Mouse (Mus musculus) urinary bladder, postnatal 4 days (tissue): ENCODE measurements at regions not wholly inside any gene's neighbourhood (a gene's known extent, or its start where the extent isn't known, plus 50 kb on each side); places are given as distances from the start of the nearest gene placed in this dataset.
A peak's percentile ranks its signal among the peaks of the same experiment; 100 is the strongest.

Experiments used
- DNase-seq, 2 experiments: peaks; one replicate each; pipeline ENCODE4 v3.0.0; 2021 to 2022; ENCODE audit warnings: low spot score in 2 of 2

GRCm38 (mm10) chr2:45504468-45504867, 387.3 kb upstream of the Zeb2 start:
- DNase-seq = no peak

DNA sequence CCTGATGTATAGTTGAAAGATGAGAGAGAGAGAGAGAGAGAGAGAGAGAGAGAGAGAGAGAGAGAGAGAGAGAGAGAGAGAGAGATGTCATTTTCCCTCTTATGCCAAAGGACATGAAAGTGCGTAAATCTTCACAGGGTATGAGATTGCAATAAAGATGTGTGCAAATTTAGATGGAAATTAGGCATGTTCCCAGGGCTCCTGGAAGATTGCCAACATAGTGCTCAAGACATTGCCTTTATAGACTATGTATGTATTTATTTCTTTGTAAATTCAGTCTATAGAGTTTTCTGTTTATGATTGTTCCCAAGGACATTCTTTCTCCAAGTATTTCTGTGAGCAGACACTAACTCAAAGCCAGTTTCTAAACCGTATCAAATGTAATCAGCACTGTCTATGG, 376.5 kb upstream of the Zeb2 start:
- no peak for DNase-seq

DNA sequence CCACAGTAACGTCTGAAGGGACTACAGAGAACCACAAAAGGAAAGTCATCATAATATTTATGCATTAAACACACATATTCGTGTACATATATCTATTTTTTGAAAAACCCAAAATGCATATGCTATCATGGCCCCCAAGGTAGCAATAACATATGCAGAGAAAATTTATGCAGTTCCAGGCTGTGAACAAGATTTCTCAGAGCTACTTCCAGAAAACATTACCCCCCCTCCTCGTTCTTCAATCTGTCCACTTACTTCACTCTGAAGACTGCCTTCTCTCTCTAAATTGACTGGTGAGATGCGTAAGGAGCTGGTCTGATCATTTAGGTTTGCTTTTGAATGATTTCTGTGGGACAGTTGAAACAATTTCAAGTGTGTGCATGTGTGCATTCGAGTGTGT, 369.3 kb upstream of the Zeb2 start:
- no peak for DNase-seq

- no peak for DNase-seq
Observed at GRCm38 (mm10) chr2:45485477-45485876, 368.3 kb upstream of the Zeb2 start.

GRCm38 (mm10) chr2:45480671-45481070, 363.5 kb upstream of the Zeb2 start:
- DNase-seq = no peak

GRCm38 (mm10) chr2:45475996-45476395, 358.8 kb upstream of the Zeb2 start:
- no peak for DNase-seq

GRCm38 (mm10) chr2:45464306-45464705, 347.1 kb upstream of the Zeb2 start:
- DNase-seq = no peak

- DNase-seq = no peak
Observed at GRCm38 (mm10) chr2:45459410-45459809, 342.2 kb upstream of the Zeb2 start.

GRCm38 (mm10) chr2:45454811-45455210, 337.6 kb upstream of the Zeb2 start:
- no peak for DNase-seq

DNA sequence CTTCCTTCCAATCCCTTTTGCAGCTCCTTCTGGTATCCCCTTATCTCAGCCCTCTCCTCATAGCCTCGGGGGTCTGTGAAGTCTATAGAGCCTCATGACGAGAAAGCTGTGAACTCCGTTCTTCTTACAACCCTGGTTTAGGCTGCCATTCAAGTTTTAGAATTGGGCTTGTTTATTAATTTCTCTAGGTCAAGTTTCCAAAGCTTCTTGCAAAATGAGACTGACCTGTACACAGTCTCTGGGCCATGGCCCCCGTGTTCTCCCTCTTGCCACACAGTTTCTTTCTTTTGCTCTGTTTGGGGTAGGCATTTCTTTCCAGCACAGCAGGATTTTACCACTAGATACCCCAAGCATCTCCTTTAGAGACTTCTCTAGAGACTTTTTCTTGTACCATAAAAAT, 322.0 kb upstream of the Zeb2 start:
- no peak for DNase-seq

DNA sequence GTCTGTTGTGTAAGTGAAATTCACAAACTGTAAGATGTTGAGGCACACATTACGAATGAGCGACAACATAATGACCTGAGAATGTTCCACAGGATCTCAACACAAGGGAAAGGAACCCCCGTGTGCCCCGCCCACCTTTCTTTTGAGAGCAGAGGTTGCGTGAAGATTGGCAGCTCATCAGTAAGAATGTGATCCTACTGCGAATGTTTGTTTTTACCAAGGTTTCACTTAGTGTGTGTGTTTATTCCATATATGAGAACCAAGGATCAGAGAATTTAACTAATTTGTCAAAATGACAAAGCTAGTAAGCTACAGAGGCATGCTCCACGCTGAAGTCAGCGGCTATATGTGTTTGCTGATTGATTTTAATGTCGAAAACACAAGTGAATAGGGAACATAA, 321.5 kb upstream of the Zeb2 start:
- no peak for DNase-seq

- peak in 1 of 2 experiments; percentile 60 for DNase-seq
Observed at GRCm38 (mm10) chr2:45435261-45435980, 318.2 kb upstream of the Zeb2 start.

- no peak for DNase-seq
Observed at GRCm38 (mm10) chr2:45434789-45435188, 317.6 kb upstream of the Zeb2 start.

DNA sequence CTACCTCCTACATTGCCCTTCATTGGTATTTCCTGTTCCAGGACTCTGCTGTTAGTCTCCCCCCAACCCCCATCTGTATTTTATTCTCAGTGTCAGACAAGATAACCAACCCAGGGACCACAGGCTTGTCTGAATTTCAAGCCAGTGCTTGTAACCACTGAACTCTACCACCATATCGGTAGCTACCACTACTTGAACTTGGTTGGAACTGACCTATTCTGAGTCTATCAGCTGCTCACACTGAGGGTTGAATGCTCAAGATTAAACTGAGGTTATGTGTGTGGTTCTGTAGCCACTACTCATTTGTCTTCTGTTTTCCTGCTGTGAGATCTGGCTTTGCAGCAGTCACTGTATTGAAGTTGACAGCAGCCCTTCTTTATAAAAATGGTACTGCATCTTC, 317.0 kb upstream of the Zeb2 start:
- DNase-seq = no peak

- no peak for DNase-seq
Observed at GRCm38 (mm10) chr2:45431366-45431765, 314.2 kb upstream of the Zeb2 start.

- no peak for DNase-seq
Observed at GRCm38 (mm10) chr2:45421774-45422173, 304.6 kb upstream of the Zeb2 start.

DNA sequence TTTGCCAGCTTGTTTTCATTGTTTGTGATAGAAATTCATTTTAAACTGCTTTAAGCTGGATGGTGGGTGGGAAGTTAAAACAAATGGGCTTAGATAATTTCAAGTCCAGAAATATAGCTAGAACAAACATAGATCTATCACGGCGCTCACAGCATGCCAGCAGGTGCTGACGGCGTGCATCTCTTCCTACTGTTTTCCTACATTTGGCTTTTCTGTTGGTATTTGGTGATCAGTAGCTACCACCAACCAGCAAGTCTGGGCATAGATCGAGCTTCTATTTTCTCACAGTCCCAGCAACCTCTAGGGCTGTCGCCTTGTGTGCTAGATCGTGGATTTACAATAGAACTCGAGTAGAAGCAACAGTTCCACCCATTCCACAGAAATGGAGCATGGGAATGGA, 290.9 kb upstream of the Zeb2 start:
- no peak for DNase-seq

DNA sequence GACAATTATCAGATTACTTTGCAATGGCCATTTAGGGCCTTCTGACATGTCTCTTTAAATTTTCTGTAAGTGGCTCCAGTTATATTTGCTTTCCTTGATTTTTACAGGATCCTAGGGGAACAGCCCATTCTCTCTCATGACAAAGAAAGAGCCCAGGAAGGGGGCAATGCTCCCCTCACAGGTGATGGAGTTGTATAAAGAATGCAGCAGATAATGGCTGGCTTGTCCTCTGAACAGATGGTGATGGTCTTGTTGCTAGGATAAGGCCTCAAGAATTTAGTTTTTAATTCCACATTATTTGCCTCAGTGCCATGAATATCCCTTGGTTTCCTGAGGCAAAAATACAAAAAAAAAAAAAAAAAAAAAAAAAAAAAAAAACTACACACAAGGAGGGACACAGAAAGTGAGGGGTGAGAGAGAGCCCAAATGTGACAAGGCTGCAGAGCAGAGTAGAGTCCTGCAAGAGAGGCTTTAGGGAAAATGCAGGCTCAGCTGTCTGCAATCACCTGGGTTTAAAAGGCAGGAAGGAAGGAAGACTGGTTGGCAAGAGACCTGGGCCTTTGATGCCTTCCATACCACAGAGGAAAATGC, 272.8 kb upstream of the Zeb2 start:
- DNase-seq = no peak

GRCm38 (mm10) chr2:45371268-45371667, 254.1 kb upstream of the Zeb2 start:
- no peak for DNase-seq

- no peak for DNase-seq
Observed at GRCm38 (mm10) chr2:45370615-45370968, 253.4 kb upstream of the Zeb2 start.

DNA sequence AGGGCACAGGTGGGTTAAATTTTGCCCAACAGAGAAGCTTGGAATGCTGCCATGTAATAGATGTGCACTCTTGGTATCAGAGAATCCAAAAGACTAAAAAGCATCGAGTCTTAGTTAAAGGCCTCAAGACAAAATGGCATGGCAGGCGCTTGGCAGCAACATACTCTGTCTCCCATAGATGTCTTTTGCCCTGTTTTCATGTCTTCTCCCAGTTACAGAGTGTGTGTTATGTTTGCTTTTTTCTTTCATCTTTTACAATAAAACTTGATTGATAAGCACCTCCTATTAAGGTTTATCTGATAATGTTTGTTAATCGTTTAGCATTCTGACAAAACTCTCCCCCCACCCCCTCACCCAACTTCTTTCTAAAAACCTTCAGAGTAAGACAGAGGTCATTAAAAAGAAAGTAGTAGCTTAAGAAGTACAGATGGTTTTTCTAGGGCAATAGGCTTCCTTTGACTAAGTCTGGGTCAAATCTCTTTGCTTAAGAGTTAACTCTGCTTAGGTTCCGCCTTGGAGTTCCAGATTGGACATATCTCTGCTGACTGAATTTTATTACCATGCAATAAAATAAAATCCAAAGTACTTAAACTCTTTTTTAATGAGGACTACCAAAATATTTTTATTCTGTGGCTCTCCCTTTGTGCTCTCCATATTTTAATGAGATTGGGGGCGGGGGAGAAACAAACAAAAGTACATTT, 252.9 kb upstream of the Zeb2 start:
- DNase-seq = no peak

GRCm38 (mm10) chr2:45369432-45369831, 252.2 kb upstream of the Zeb2 start:
- DNase-seq = no peak
